ENCODE assay signal across 8 mouse cellular contexts in genomic region chr7:65861591-65862472, GRCm38 (mm10). TPM values are rescaled to one million over a fixed set of nuclear protein-coding genes. Genes with fewer than 3 reads are reported as not detected.
DNase-seq lines count a peak whose midpoint lies in the region; ATAC-seq and TF ChIP-seq lines count a peak whose summit lies in the region.

Gene Pcsk6 (plus strand): TSS chr7:65861734.

- H3K4me2 ChIP-seq in hindbrain, embryonic 13.5 days: peak within 1 kb of the TSS; percentile 93
- peak within 1 kb of the TSS; percentile 99 for H3K4me2 ChIP-seq in stomach, postnatal 0 days (replicated peaks; ENCODE audit: low read depth)

- H3K27ac ChIP-seq in hindbrain, embryonic 13.5 days: no peak within 1 kb of the TSS
- 0 out of 2 replicates have a peak within 1 kb of the TSS, but pooled peaks have one; percentile 18 for H3K27ac ChIP-seq in stomach, postnatal 0 days (replicated peaks)

- TF ChIP-seq CTCF in brain, embryonic 14.5 days (IDR thresholded peaks at IDR 0.05; ENCODE audit: borderline replicate concordance, extremely low read depth, insufficient read depth, insufficient read length): peak; percentile 1; the same call in 1 of the 2 replicates
- peak; percentile 37; the same call in 1 of the 2 replicates for TF ChIP-seq CTCF in stomach, postnatal 0 days (IDR thresholded peaks at IDR 0.05; ENCODE audit: low read depth)

- peaks cover 15% of the 10 kb centered on the region for H3K4me1 ChIP-seq in hindbrain, embryonic 13.5 days (replicated peaks)
- no peaks in the 10 kb centered on the region for H3K4me1 ChIP-seq in stomach, postnatal 0 days (replicated peaks; ENCODE audit: control insufficient read depth, insufficient read depth)

- no peaks in the 10 kb centered on the region for H3K36me3 ChIP-seq in hindbrain, embryonic 13.5 days
- no peaks in the 10 kb centered on the region for H3K36me3 ChIP-seq in stomach, postnatal 0 days (ENCODE audit: control insufficient read depth, insufficient read depth, low read length)

- peak within 1 kb of the TSS; percentile 63 for H3K4me3 ChIP-seq in hindbrain, embryonic 13.5 days
- H3K4me3 ChIP-seq in stomach, postnatal 0 days (ENCODE audit: low read depth, low read length): peak within 1 kb of the TSS; percentile 61

- peak within 1 kb of the TSS; percentile 73 for H3K9ac ChIP-seq in hindbrain, embryonic 13.5 days
- peak within 1 kb of the TSS; percentile 70 for H3K9ac ChIP-seq in stomach, postnatal 0 days (ENCODE audit: low read length)

- under 1% methylated on average over 66 of the region's 111 CpGs for WGBS in hindbrain, embryonic 13.5 days
- under 1% methylated on average over 60 of the region's 111 CpGs for WGBS in stomach, postnatal 0 days

- no peaks in the 10 kb centered on the region for H3K9me3 ChIP-seq in hindbrain, embryonic 13.5 days
- H3K9me3 ChIP-seq in stomach, postnatal 0 days (ENCODE audit: control insufficient read depth, low read length): no peaks in the 10 kb centered on the region

- peak; percentile 31 to 54 for DNase-seq in cerebellum, adult 18-20 months
- no peak for DNase-seq in cerebellum, adult 9-10 months
- peak; percentile 58 for DNase-seq in brain, embryonic 14.5 days (ENCODE audit: low read depth)
- DNase-seq in gastrocnemius, adult 8-10 months (ENCODE audit: low spot score in 2 of 2): no peak
- no peak for DNase-seq in left cerebral cortex, adult 8-10 months (ENCODE audit: low spot score in 2 of 2)
- peak; percentile 58 for DNase-seq in mesoderm, embryonic 11.5 days (ENCODE audit: low read depth, low spot score)
- DNase-seq in stomach, postnatal 0 days (ENCODE audit: low spot score): peak; percentile 74

- no peak for TF ChIP-seq EP300 in stomach, postnatal 0 days (optimal IDR thresholded peaks at IDR 0.05)

- peaks cover 70% of the 10 kb centered on the region for H3K27me3 ChIP-seq in hindbrain, embryonic 13.5 days
- peaks cover 3% of the 10 kb centered on the region; the same call in 1 of the 2 replicates for H3K27me3 ChIP-seq in stomach, postnatal 0 days (ENCODE audit: control insufficient read depth, insufficient read depth, low read length)

- peak; percentile 66 for ATAC-seq in hindbrain, embryonic 13.5 days (ENCODE audit: low FRiP score)
- ATAC-seq in stomach, postnatal 0 days (ENCODE audit: low FRiP score, low TSS enrichment): peak; percentile 83

- no peak for TF ChIP-seq POLR2A in brain, embryonic 14.5 days (IDR thresholded peaks at IDR 0.05; ENCODE audit: borderline replicate concordance, extremely low read depth, insufficient read depth, insufficient read length, poor library complexity, severe bottlenecking)

RNA-seq across cellular contexts. Expression of gene Pcsk6, which starts in this region (rescaled TPM):
- polyA plus RNA-seq in brain, embryonic 14.5 days (2012; rRNA removed): 3.8 and 6.5 TPM in 2 replicates
- 10 to 100 TPM in 3 of 4 experiments, 1 to 10 TPM in 1; 9.6 to 14.2 (median 11.9) TPM for total RNA-seq in gastrocnemius, adult 8-10 months (2022)
- polyA plus RNA-seq in hindbrain, embryonic 13.5 days (2015; fragmentation: Nextera tagmentation; extraction: Ambion mirVana): 0.52 and 0.66 TPM in 2 replicates
- 10 to 100 TPM; 12.7 to 16.1 (median 15.1) TPM for total RNA-seq in left cerebral cortex, adult 8-10 months (2022)
- 7.0 and 12.0 TPM in 2 replicates for polyA plus RNA-seq in stomach, postnatal 0 days (2015; fragmentation: Nextera tagmentation; extraction: Ambion mirVana)

Comparison
In these comparisons a context has a peak if more than half of its experiments do, and no peak if none do; other contexts are left out.
1. DNase-seq: peak in cerebellum, adult 18-20 months (2 of 2), brain, embryonic 14.5 days (single experiment), mesoderm, embryonic 11.5 days (single experiment) and stomach, postnatal 0 days (single experiment); none in cerebellum, adult 9-10 months (single experiment), gastrocnemius, adult 8-10 months (0 of 2) and left cerebral cortex, adult 8-10 months (0 of 2).
2. Peak in ATAC-seq, H3K4me3 ChIP-seq, H3K9ac ChIP-seq and H3K4me2 ChIP-seq in hindbrain, embryonic 13.5 days; RNA of the gene not detected or under 1 TPM.